Mouse (Mus musculus) neural tube, embryonic 10.5 days (tissue): Measurements from ENCODE around the gene Gm10058.
"Not testable (repeated sequence)": the region's sequence is repeated elsewhere in the genome, so short reads cannot be mapped to it uniquely, and the experiment has no call there.

Experiments used
- DNase-seq: peaks from one replicate; pipeline ENCODE4 v3.0.0-alpha.2; 2017; ENCODE audit warnings: low spot score; ENCODE audit errors: extremely low spot score

The Gm10058 gene

GRCm38 (mm10) chrX:27946785-27947184, at the start of gene Gm10058:
Gm10058 (minus strand) TSS chrX:27946885.
- not testable (repeated sequence) for DNase-seq
